Mouse (Mus musculus) ovary, adult 2 months (tissue): ENCODE results near the gene Uox. TPM values are rescaled to one million over a fixed set of nuclear protein-coding genes. Genes with fewer than 3 reads are reported as not detected.

Experiments
- polyA plus RNA-seq: library from polyadenylated mRNA; depleted of rRNA; stranded (reverse); fragments of >200 nt; gene quantifications from 2 replicates; pipeline ENCODE4 v1.2.3, GENCODE M21; 2012; rRNA removed

Uox gene
- 3.6 and 4.9 TPM in 2 replicates for polyA plus RNA-seq

DNA sequence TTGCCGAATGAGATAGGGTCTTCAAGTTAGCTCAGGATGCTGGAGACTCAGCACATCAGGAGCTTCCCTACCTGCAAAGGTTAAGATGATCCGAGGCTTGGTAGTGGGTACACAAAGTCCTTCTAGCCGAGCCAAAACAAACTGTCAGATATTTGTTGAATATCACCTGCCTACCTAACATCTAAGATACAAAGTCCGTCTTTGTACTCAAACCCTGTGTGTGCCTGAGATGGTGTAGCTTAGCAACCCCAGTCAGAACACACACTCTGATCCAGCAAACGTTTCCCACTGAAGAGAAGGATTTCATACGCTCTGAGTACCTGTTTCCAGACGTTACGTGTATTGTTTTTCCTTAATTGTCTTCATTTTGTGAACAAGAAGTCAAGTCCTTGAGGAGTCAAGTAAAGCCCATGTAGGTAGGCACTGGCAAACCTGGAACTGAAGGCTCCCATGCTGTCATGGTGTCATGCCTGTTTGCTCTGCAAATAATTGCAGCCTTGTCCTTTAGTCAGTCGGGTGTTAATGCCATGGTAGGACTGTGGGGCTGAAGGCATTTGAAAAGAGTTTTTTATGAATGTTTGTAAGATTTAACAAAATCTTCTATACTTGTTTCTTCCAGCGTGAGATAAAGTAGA lies at the start of gene Uox:
Gene Uox, plus strand, starts transcription at position 279 of the 635 bp plus-strand sequence.

DNA sequence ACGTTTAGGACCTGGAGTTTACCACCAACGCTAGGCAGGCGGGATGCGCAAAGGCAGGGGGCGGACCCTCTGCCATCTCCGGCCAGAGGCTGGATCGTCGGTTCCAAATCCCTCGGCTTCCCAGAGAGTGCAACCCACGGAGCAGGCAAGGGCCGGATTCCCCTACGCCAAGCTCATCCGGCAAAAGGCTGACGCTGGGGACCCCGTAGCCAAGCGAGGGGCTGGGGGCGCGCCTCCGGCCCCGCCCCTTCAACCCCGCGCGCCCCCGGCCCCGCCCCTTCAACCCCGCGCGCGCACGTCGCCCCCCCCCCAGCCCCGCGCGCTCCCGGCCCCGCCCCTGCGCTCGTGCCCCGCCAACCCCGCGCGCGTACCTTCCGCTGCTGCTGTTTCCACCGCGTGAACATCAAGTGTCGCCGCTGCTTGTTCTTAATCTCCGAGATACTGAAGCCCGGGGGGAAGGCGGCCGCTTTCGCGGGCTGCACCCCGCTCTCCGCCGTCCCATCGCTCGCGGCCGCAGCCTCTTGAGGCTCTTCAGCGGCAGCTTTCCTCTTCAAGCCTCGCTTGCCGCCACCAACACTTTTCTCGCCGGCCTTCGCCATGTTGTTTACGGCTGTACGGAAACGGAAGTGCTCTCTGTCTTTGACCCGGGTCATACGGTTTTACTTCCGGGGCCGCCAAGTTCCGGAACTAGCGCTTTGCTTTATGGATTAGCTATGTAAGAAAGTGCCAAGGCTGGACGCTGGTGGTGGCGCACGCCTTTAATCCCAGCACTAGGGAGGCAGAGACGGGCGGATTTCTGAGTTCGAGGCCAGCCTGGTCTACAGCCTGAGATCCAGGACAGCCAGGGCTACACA lies 49.2 kb upstream of the Uox start, which contains the start of gene Rpf1:
Gene Rpf1, minus strand, starts transcription at position 632 of the 854 bp plus-strand sequence.

DNA sequence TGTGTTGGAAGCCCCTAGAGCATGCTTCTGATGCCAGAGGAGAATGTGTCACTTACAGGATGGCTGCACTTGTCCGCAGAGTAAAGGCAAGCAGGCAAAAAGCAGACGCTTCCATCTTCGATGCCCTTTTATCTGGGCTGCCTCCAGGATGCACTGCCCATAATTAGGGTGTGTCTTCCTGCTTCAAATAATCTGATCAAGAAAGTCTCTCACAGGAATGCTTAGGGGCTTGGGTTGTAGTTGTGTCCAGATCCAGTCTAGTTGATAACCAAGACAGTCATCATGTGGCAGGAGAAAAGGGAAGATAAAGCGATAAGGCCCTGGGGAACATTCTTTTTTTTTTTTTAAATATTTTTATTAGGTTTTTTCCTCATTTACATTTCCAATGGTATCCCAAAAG lies 45.3 kb downstream of the Uox start, which contains the start of gene Dnase2b:
Gene Dnase2b, minus strand, starts transcription at position 101 of the 400 bp plus-strand sequence.

DNA sequence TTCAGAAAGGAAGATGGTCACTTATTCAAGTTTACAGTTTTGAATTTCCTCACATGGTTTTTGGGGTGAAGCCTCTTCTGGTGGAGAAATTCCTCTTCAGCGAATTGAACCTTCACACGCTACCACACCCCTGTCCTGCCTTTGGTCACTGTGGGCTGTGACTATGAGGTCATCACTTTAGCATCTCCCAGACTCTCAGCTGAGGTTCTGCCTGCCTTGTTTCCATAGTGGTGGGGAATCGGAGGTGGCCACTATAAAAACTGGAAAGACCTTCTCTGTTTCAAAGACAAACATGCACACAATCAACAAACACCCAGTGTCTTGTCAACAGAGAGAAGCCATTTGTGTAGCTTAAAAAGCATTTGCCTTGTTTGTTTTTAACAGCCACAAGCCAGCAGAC lies 81.0 kb downstream of the Uox start, which contains the start of gene 4930503B20Rik:
Gene 4930503B20Rik, minus strand, starts transcription at position 101 of the 400 bp plus-strand sequence.

Other genes with a start within 250 kb of the Uox start
- gene Ssx2ip, start 165.8 kb upstream of the Uox start, polyA plus RNA-seq: 4.7 and 6.9 TPM in 2 replicates
- gene Ctbs, start 120.6 kb upstream of the Uox start, polyA plus RNA-seq: 2.6 and 3.1 TPM in 2 replicates
- gene Spata1, start 70.7 kb upstream of the Uox start, polyA plus RNA-seq: 1.6 and 2.1 TPM in 2 replicates
- gene Gng5, start 70.6 kb upstream of the Uox start, polyA plus RNA-seq: 323 and 410 TPM in 2 replicates
- 3.7 and 5.8 TPM in 2 replicates for gene Rpf1, start 49.0 kb upstream of the Uox start, polyA plus RNA-seq
- not detected in 2 replicates for gene Dnase2b, start 45.2 kb downstream of the Uox start, polyA plus RNA-seq
- not detected in 2 replicates for gene 4930503B20Rik, start 80.9 kb downstream of the Uox start, polyA plus RNA-seq
- gene Samd13, start 115.2 kb downstream of the Uox start, polyA plus RNA-seq: 0.26 and 0.31 TPM in 2 replicates
- 20.5 and 27.8 TPM in 2 replicates for gene Prkacb, start 242.6 kb downstream of the Uox start, polyA plus RNA-seq